Mouse (Mus musculus) liver, embryonic 14.5 days (tissue): ENCODE data around the gene Myl12a.

Experiments used
- CTCF ChIP-seq: IDR thresholded peaks from 2 replicates; pipeline ENCODE4 v1.5.1; 2016; ENCODE audit warnings: antibody characterized with exemption, low read depth, control low read depth
- EP300 ChIP-seq: IDR thresholded peaks from 2 replicates; pipeline ENCODE4 v1.6.1; 2016; ENCODE audit warnings: antibody characterized with exemption, low read depth

GRCm38 (mm10) chr17:71017457-71017998 is 14.8 kb upstream of the Myl12a start:
- TF ChIP-seq CTCF (no peak), EP300 (no peak)
